Mouse (Mus musculus) ES-Bruce4 (cell line): ENCODE results near the gene Auts2.

Source experiments
- CTCF ChIP-seq: IDR thresholded peaks from one replicate; pipeline ENCODE4 v1.8.1; 2011; ENCODE audit warnings: low read depth, low read length
- POLR2A ChIP-seq: IDR thresholded peaks from one replicate; pipeline ENCODE4 v1.8.1; 2011; ENCODE audit warnings: low read length; ENCODE audit not compliant: insufficient read depth

GRCm38 (mm10) chr5:132445213-132445954 is 97.8 kb downstream of the Auts2 start:
- TF ChIP-seq CTCF, result no peak
- TF ChIP-seq POLR2A, result no peak
